Mouse (Mus musculus): ENCODE measurements around the gene Efna2. TPM values are rescaled to one million over a fixed set of nuclear protein-coding genes. Genes with fewer than 3 reads are reported as not detected.

Efna2 gene
- polyA plus RNA-seq, 1 experiment from 2014 or later = 21.4 TPM

DNA sequence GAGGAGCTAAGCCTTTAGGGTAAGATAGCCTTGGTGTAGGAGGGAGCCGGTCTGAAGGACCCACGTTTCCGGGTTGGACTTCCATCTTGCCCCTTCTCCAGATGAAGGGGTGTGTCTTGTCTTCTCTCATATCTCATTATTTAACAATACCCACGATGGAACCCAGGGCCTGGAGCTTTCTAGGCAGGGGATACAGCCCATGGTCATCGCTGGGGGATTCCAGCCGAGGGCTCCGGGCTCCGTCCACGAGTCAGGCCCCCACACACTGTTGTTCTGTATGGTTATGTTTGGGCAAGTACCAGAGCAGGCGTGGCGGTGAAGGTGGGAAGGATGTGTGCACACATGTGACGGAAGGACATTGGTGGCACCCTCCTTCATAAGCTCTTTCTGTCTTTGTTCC lies 35.1 kb upstream of the Efna2 start:
- Histone ChIP-seq H3K4me1 (replicated peaks) (peaks cover 75% of the 10 kb centered on the region), H3K27ac (no peak overlapping the region), H3K27me3 (no peaks in the 10 kb centered on the region), H3K36me3 (peaks cover 33% of the 10 kb centered on the region), H3K4me2 (no peak overlapping the region), H3K4me3 (no peak overlapping the region), H3K9me3 (no peaks in the 10 kb centered on the region), H3K9ac (no peak overlapping the region)
- no peak for ATAC-seq (ENCODE audit: low FRiP score)
- WGBS = 97% methylated on average over 12 of the region's 12 CpGs

DNA sequence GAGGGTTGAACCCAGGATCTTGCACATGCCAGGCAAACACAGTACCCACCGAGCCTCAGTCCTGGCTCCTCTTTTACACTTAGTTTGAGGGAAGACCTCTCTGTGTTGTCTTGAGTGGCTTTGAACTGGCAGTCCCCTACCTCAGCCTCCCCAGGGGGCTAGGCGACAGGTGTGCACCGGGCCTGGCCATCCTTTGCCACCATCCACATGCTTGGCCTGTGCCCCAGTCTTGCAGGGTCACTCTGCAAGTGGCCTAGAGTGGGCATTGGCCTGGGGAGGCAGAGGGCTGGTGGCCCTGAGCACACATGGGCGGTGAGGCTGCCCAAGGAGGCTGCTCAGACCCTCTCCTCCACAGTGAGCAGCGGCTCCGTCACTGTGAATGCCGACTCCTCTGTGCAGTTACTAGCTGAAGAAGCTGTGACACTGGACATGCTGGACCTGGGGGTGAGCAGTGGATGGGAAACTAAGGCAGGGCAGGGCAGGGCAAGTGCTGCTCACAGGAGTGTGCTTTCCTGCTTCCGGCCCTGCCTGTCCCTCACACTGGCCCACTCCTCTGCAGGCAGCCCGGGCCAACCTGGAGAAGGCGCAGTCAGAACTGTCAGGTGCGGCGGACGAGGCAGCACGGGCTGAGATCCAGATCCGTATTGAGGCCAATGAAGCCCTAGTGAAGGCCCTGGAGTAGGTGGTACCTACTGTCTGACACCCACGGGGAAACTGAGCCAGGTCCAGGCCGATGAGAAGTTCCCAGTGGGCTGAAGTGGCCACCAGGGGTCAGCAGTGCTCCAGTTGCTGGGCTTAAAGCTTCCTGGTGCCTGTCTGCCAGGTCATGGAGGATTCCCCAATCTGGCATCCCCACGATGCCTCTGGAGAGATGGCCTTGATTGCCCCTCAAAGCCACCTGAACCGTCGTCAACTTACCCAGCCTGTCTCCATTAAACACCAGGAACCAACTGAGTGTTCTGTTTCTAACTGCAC lies 34.1 kb upstream of the Efna2 start:
- Histone ChIP-seq H3K4me3 (peak overlapping the region; percentile 7; the same call in 1 of the 2 replicates), H3K4me1 (replicated peaks) (peaks cover 68% of the 10 kb centered on the region), H3K27ac (peak overlapping the region; percentile 100), H3K9ac (peak overlapping the region; percentile 99), H3K27me3 (no peaks in the 10 kb centered on the region), H3K4me2 (0 out of 2 replicates have a peak overlapping the region, but pooled peaks have one; percentile 4), H3K36me3 (peaks cover 33% of the 10 kb centered on the region), H3K9me3 (no peaks in the 10 kb centered on the region)
- no peak for ATAC-seq (ENCODE audit: low FRiP score)
- WGBS = 74% methylated on average over 20 of the region's 20 CpGs

DNA sequence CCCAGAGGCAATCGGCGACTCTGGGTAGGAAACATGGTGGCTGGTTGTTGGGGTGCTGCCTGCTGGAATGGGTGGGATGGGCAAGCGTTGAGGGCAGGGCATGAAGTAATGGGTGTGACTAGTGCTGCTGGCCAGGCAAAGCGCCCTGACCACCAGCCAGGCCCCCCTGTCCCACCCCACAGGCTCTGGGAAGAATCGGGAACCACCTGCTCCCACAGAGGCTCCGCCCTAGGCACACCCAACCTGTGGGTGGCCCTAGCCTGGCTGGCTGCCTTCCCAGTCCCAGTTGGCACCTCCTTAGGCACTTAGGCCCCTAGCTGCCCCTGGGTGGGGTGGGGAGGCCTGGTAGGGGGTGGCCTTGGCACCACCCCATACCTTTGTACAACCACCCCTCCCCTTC lies 33.4 kb upstream of the Efna2 start:
- peak overlapping the region; percentile 99; the same call in 1 of the 2 replicates for H3K9ac ChIP-seq
- H3K9me3 ChIP-seq = no peaks in the 10 kb centered on the region
- H3K4me1 ChIP-seq (replicated peaks) = peaks cover 63% of the 10 kb centered on the region
- peak overlapping the region; percentile 7; the same call in 1 of the 2 replicates for H3K4me3 ChIP-seq
- peaks cover 33% of the 10 kb centered on the region for H3K36me3 ChIP-seq
- ATAC-seq (ENCODE audit: low FRiP score) = no peak
- H3K4me2 ChIP-seq = no peak overlapping the region
- 84% methylated on average over 6 of the region's 6 CpGs for WGBS
- peak overlapping the region; percentile 100 for H3K27ac ChIP-seq
- no peaks in the 10 kb centered on the region for H3K27me3 ChIP-seq

DNA sequence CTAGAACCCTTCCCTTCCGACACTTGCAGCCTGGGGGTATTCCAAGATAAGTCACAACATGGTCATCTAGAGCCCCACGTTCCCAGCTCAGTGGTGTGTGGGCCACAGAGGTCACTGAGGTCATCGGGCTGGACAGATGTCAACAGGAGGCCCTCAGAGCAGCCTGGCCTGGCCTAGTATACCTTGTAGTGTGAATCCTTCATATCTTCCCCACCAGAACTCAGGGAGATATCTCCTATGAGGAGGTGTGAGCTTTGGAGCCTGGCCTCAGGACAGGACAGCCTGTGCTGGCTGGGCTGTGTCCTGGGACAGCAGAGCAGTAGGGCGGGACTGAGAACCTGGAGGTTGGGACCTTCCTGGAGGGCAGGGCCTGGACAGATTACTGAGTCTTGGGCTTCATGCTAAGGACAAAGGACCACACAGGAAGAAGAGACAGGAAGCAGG lies 32.7 kb upstream of the Efna2 start:
- WGBS = 73% methylated on average over 4 of the region's 4 CpGs
- ATAC-seq (ENCODE audit: low FRiP score) = no peak
- Histone ChIP-seq H3K9ac (peak overlapping the region; percentile 99), H3K27ac (peak overlapping the region; percentile 100), H3K4me1 (replicated peaks) (peaks cover 58% of the 10 kb centered on the region), H3K4me2 (no peak overlapping the region), H3K4me3 (peak overlapping the region; percentile 97; the same call in 1 of the 2 replicates), H3K27me3 (no peaks in the 10 kb centered on the region), H3K9me3 (no peaks in the 10 kb centered on the region), H3K36me3 (peaks cover 38% of the 10 kb centered on the region)

DNA sequence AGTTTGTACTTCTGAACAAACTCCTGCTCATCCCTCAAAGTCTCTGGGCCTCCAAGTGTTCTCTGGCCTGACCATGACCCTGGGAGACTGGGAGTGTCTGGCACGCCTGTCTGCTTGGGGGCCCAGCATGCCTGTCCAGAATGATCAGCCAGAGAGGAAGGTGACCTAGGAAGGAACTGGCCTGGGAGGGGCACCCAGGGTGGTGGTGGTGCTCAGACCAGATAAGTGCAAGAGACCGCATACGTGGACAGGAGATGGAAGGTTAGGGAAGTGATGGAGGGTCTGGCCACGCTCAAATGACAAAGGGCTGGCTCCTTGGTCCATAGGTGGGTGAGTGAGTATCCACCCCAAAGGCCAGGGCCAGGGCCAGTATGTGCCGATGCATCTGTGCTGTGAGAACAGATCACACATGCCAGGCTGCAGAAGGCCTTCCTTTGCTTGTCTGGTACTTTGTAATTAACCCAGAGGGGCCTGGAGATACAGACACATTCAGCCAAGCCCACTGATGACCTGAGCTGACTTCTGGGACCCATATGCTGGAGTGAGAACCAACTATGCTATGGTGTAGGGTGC lies 32.0 kb upstream of the Efna2 start:
- Histone ChIP-seq H3K36me3 (peaks cover 44% of the 10 kb centered on the region), H3K27me3 (no peaks in the 10 kb centered on the region), H3K4me3 (peak overlapping the region; percentile 97), H3K4me1 (replicated peaks) (peaks cover 61% of the 10 kb centered on the region), H3K9ac (peak overlapping the region; percentile 99), H3K9me3 (no peaks in the 10 kb centered on the region), H3K27ac (peak overlapping the region; percentile 100), H3K4me2 (peak overlapping the region; percentile 68)
- no peak for ATAC-seq (ENCODE audit: low FRiP score)
- WGBS = 74% methylated on average over 5 of the region's 5 CpGs

DNA sequence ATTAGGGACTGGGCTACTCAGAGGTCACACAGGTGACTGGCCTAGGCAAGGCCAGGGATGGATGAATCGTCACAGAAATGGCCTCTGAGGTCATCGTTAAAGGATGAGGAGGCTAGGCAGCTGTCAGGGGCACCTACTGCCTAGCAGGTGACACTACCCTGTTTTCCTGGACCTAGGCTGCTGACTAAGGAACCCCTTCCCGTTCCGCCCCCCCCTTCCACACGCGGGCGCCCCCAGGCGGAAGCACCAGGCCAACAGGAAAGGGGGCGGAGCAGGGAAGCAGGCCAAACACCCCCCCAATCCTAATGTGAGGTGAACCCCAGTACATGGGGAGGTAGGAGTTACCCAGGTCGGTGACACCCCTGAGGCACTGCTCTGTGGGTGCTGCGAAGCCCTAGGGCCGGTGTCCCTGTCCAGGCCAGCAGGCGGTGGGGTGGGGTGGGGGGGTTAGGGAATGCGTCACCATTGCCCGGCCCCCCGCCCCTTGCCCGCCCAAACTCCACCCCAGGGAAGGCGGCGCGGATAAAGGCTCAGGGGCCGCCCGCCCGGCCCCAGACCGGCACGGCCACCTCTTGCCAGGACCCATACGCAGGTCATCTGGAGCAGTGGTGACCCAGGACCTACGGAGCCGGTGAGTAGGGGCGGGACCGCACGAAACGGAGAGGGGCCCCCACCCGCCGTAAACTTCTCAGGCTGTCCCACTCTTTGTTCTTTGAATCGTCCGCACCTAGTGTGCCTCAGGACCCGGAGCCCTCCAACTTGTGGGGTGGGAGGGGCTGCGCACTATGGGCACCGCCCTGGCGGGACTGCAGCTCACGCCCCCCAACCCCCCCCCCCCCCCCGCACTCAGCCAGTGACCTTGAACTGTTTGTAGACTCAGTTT lies 31.3 kb upstream of the Efna2 start, which contains the start of gene Midn:
Gene Midn (plus strand): TSS at position 554 of the 883 bp plus-strand sequence.
- H3K4me1 ChIP-seq (replicated peaks) = peaks cover 63% of the 10 kb centered on the region
- WGBS = 1% methylated on average over 37 of the region's 42 CpGs
- peak; percentile 29 for ATAC-seq (ENCODE audit: low FRiP score)

DNA sequence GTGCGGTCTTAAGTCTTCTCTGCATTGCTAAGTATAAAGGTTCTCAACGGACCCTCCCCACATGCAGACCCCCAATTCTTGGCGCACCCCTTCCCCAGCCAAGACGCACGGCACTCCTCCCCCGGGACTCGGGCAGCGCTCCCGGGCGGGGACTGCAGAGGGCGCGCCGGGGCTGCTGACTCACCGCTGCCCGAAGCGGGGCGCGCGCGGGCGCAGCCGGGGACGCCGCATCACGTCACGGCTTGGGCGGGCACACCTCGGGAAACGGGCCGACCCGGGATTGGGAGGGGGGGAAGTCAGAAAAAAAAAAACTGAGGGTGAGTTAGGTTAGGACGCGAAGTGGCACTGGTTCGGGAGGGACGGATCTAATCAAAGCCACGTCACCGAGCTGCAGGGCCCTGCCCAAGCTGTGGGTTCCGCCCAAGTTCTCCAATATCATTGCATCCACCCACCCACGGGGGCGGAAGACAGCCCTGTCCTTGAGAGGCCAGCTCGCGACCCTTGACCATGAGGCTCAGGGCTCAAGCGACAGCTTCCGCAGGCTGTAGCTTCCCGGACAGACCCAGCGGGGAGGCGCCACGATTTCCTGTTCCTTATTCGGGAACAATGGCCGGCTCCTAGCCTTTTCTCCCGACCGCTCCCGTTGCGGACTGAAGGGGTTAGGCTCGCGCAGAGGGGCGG lies 30.5 kb upstream of the Efna2 start:
- peak; percentile 43 for ATAC-seq (ENCODE audit: low FRiP score)
- peak overlapping the region; percentile 100 for H3K27ac ChIP-seq
- 1% methylated on average over 52 of the region's 57 CpGs for WGBS
- H3K27me3 ChIP-seq = no peaks in the 10 kb centered on the region
- peak overlapping the region; percentile 68 for H3K4me2 ChIP-seq
- H3K9me3 ChIP-seq = no peaks in the 10 kb centered on the region
- peaks cover 63% of the 10 kb centered on the region for H3K4me1 ChIP-seq (replicated peaks)
- H3K36me3 ChIP-seq = peaks cover 56% of the 10 kb centered on the region
- peak overlapping the region; percentile 97 for H3K4me3 ChIP-seq
- H3K9ac ChIP-seq = peak overlapping the region; percentile 99

More for the DNA sequence above, 31.3 kb upstream of the Efna2 start, which contains the start of gene Midn:
- no peaks in the 10 kb centered on the region for H3K27me3 ChIP-seq
- no peaks in the 10 kb centered on the region for H3K9me3 ChIP-seq
- H3K4me3 ChIP-seq = peak within 1 kb of the TSS; percentile 97
- peak within 1 kb of the TSS; percentile 100 for H3K27ac ChIP-seq
- H3K9ac ChIP-seq = peak within 1 kb of the TSS; percentile 99
- H3K4me2 ChIP-seq = peak within 1 kb of the TSS; percentile 68
- H3K36me3 ChIP-seq = peaks cover 51% of the 10 kb centered on the region

DNA sequence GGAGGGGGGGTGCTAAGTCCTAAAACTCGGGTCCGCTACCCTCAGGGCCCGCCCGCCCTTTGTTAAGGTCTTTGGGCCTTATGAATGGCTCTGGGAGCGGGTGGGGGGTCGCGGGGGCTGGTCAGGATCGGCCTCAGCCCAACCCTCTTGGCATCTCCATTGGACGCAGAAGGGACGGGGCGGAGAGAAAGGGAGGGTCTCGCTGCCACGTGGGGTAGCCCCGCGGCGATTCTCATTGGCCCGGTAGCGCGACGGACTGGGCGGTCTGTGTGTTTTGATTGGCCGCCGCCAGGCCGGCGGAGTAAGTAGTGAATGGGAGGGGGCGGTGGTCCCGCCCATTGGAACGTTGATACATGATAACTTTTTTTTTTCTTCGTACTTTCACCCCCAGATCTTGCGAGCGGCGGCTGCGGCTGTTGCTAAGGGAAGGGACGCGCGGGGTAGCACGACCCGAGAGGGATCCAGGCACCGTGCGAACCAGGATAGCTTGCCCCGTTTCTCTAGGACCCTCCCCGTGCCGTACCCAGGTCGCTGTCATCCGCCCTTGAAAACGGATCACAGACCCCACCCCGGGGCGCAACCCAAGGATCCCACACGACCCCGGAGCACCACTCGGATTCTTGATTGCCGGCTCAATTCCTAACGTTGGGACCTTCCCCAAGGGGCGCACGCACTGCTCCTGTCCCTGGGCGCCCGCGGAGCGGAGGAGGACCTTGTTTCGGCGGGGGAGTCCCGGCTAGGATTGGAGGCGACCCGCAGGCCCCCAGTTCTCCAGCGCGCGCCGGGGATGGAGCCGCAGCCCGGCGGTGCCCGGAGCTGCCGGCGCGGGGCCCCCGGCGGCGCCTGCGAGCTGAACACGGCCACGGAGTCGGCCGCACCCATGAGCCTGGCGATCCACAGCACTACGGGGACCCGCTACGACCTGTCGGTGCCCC lies 29.7 kb upstream of the Efna2 start:
- peaks cover 56% of the 10 kb centered on the region for H3K36me3 ChIP-seq
- peak overlapping the region; percentile 100 for H3K9ac ChIP-seq
- H3K9me3 ChIP-seq = no peaks in the 10 kb centered on the region
- H3K27ac ChIP-seq = peak overlapping the region; percentile 100
- under 1% methylated on average over 88 of the region's 88 CpGs for WGBS
- no peaks in the 10 kb centered on the region for H3K27me3 ChIP-seq
- ATAC-seq (ENCODE audit: low FRiP score) = peak; percentile 80
- H3K4me2 ChIP-seq = peak overlapping the region; percentile 98
- peaks cover 67% of the 10 kb centered on the region for H3K4me1 ChIP-seq (replicated peaks)
- H3K4me3 ChIP-seq = peak overlapping the region; percentile 97

DNA sequence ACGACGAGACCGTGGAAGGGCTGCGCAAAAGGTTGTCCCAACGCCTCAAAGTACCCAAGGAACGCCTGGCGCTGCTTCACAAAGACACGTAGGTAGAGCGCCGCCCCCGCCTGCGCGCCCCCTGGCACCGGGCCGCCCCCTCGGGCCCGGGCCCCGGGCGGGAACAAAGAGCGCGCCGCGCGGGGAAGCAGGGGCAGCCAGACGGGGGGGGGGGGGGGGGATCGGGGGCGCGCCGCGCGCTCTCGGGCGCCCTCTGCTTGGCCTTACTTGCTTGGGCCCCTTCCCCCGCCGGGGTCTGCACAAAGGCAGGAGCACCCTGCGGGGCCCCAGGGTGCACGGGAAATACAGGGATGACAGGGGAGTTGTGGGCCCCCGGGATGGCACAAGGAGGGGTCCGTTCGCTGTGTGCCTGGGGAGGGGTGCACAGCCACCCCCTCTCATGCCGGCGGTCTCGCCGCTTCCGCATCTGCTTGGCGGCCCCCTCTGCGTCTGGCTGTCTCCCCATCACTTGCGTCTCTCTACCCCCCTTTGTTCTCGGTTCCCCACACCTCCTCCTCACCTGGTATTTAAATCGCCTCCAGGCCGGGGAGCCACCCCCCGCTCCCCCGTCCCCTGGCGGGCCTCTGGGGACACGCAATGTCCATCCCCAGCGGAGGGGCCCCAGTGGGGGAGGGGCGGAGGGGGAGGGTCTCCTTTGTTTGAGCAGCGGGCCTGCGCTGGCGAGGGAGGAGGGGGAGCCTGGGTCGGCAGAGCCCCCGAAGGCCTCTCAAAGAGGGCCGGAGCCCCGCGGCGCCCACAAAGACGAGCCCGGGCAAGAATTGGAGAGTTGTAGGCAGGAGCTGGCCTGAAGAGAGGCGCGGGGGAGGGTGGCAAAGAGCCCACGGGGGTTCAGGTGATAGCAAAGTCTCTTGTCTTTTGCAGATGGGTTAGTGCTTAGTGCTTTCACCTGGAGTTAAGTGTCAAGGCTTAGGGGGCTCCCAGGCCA lies 28.8 kb upstream of the Efna2 start:
- Histone ChIP-seq H3K4me2 (peak overlapping the region; percentile 98), H3K36me3 (peaks cover 57% of the 10 kb centered on the region), H3K4me1 (replicated peaks) (peaks cover 68% of the 10 kb centered on the region), H3K4me3 (peak overlapping the region; percentile 97), H3K9me3 (no peaks in the 10 kb centered on the region), H3K27me3 (no peaks in the 10 kb centered on the region), H3K9ac (peak overlapping the region; percentile 100), H3K27ac (peak overlapping the region; percentile 100)
- no peak for ATAC-seq (ENCODE audit: low FRiP score)
- under 1% methylated on average over 58 of the region's 71 CpGs for WGBS
